Mouse (Mus musculus) cerebellum, adult 11-12 months (tissue): ENCODE data around the gene Rassf5.

Source experiments
- DNase-seq: peaks from one replicate; pipeline ENCODE4 v3.0.0; 2022

Gene Rassf5

GRCm38 (mm10) chr1:131207531-131207930, 37.5 kb downstream of the Rassf5 start:
- DNase-seq: peak; percentile 24

GRCm38 (mm10) chr1:131206342-131206741, 38.7 kb downstream of the Rassf5 start:
- DNase-seq: no peak

- no peak for DNase-seq
These were observed 40.6 kb downstream of the Rassf5 start for GRCm38 (mm10) chr1:131204461-131204860.

DNA sequence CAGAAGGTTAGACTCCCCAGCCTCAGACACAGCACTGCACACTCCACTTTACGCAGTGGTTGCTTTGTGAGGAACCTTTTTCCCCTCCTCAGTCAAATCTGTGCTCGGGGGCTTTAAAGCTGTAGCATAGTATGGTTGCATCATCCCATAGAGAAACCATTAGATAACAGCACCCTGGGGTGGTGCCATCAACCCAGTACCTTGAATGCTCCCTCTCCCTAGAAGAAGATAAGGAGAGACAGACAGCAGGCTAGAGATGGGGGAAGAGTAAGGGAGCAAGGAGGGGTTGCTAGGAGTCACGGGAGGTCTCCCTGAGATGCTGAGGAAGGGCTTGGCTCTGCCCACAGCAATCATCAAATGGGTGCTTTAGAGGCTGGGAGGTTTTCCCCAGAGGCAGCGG, 43.7 kb downstream of the Rassf5 start:
- DNase-seq: no peak

- no peak for DNase-seq
These were observed 44.5 kb downstream of the Rassf5 start for GRCm38 (mm10) chr1:131200588-131200987.

- peak; percentile 23 for DNase-seq
These were observed 45.1 kb downstream of the Rassf5 start for GRCm38 (mm10) chr1:131199976-131200375.

DNA sequence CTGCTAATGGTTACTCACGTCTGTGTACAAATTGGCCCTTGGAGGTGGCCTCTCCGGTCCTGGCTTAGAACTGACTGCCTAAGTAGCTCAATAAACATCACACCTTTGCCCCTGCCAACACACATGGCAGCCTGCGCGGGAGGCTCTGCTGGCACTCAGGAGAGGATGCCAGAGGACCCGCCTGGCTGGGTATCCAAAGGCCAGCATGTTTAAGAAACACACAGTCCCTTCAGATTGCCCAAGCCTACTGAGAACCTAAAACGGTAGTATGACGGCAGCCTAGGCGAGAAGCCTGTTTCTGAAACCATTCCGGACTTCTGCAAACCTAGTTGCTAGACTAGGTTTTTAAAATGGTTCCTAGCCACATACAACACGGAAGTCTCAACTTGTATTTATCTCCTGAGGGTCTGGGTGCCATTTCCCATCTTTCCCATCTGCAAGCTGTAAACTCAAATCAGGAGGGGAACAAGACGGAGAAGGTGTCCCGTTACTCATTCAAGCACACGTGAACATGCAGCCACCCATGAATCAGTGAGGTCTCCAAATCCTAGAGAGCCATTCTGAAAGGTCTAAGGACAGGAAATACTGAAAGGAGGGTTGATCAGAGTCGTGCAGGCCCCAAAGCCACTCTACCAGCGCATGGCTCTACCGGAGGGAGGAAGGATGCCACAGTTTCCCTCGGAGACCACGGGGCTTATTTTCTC, 45.8 kb downstream of the Rassf5 start:
- peak; percentile 65 for DNase-seq

GRCm38 (mm10) chr1:131198417-131198960, 46.6 kb downstream of the Rassf5 start:
- no peak for DNase-seq

DNA sequence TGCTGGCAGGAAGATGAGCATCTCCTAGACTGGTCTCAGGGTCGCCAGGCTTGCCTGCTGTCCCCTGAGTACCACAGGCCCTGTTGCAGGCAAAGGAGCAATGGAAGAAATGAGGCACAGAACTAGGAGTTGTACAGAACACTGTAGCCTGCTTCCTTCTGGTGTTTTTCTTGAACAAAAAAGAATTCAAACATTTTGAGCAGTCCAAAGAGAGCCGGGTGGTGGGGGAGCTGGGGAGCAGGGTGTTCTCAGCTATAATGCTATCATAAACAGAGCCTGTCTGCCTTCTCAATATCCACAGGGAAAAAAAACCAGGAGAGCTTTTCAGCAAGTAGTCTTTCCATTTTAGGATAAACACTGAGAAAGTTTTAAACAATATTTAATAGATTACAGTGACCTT, 49.0 kb downstream of the Rassf5 start:
- no peak for DNase-seq

GRCm38 (mm10) chr1:131195653-131196052, 49.4 kb downstream of the Rassf5 start:
- DNase-seq: no peak

- DNase-seq: no peak
These were observed 51.3 kb downstream of the Rassf5 start for GRCm38 (mm10) chr1:131193746-131194145.

DNA sequence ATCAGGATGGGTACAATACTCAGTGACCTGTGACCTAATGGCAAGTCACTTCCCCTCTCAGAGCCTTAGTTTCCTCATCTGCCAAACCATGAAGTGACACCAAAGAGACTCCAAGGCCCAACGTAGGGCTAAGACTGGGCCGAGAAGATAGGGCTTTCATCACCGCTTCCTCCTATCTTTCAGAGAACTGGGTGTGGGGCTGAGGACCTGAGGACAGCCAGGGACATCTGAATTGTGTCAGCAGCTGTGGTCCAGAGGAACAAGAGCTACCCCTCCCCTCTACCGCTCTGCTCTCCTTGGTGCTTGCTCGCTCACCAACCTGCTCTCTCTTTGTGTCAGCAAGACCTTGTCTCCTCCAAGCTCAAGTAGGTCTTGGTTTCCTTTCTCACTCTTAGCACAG, 56.4 kb downstream of the Rassf5 start:
- no peak for DNase-seq

DNA sequence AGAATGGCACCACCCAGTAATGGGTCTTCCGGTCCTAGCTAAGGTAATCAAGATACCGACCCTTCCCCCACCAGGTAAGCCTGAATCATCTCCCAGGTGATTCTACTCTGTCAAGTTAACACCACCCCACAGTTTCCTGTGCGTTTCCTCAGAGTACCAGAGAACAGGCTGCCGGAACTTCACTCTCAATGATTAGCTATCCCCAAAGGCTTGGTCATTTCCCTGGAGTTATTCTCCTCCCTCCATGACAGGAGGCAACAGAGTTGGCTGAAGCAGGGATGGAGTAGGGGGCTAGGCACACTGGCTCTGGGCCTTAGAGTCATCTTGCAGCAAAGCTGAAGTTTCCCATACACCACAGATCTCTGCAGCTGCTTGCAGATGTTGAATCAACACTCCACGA, 57.2 kb downstream of the Rassf5 start:
- no peak for DNase-seq

DNA sequence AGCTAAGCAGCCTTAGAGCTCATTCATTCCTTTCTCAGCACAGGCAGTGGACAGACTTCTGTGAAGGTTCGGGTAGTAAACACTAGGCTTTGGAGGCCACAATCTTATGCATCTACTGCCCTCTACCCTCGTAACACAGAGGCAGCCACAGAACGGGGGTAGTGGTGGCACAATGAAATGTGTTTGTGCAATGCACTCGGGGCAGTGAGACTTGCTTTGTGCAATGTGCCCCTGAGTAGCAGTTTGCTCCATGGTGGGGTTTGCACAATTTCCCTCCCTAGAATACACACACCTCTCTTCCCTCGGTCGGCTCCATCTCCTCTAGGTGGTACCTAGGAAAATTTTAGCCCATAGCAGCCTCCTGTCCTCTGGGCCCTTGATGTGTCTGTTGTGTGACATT, 58.1 kb downstream of the Rassf5 start:
- no peak for DNase-seq

GRCm38 (mm10) chr1:131185821-131186506, 59.1 kb downstream of the Rassf5 start:
- DNase-seq: no peak

DNA sequence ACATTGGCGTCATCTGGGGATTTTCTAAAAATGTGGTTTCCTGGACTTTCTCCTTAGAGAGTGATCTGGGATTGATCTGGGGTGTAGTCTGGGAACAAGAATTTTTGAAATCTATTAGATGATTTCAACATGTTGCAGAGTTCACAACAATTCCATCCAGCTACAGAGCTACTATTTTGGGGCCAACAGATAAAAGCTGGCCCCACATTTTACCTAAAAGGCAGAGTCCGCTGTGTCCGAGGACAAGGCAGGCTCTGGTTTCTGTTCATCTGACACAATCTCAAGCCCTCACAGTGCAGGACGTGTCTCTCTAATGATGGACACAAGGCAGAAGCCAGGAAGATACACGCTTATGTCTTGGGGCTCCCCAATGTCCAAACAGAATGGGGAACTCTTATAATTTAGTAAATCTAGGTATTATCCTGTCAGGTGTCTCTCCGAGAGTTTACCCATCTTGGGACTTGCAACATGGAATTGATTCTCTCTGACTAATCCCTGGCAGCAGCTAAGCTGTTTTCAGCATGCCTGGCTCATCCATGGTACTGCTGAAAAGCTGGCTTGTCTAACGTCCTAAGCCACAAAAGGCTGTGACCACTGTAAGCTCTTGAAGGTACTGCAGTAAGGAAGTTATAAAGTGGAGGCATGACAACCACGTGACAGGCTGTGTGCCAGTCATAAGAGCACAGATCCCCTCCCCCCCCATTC, 60.0 kb downstream of the Rassf5 start:
- DNase-seq: no peak

DNA sequence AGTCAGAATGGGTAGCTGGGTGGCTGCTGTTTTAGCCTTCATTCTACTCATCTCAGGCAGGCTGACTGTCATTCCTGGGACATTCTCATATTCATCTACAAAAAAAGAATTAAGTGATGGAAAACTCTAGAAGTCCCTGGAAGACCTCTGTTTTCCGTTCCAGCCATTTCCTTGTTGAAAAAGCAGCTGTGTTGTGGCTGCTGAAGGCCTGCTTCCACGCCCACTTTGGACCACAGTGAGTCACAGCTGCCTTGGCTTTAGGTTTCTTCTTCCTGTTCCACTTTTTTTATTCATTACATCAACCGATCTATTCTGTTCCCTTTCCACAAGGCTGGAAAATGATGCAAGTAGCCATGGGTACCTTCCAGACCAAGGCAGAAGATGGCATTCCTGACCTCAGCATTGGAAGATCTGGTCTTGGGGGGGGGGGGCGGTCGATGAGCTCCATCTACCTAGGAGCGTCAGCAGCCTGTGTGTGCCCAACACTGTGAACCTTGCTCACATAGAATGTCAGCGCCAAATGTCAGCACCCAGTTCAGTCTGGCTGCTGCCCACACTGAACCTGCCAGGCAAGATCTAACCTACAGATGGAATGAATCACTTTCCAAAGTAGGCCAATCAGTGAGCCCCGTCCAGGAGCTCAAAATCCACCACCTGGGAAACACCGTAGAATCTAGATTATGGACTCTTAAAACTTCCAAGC, 60.7 kb downstream of the Rassf5 start:
- no peak for DNase-seq

GRCm38 (mm10) chr1:131183201-131183600, 61.9 kb downstream of the Rassf5 start:
- no peak for DNase-seq

GRCm38 (mm10) chr1:131181642-131182527, 63.2 kb downstream of the Rassf5 start:
- DNase-seq: peak; percentile 57

- DNase-seq: no peak
These were observed 64.7 kb downstream of the Rassf5 start for GRCm38 (mm10) chr1:131180386-131180785.

DNA sequence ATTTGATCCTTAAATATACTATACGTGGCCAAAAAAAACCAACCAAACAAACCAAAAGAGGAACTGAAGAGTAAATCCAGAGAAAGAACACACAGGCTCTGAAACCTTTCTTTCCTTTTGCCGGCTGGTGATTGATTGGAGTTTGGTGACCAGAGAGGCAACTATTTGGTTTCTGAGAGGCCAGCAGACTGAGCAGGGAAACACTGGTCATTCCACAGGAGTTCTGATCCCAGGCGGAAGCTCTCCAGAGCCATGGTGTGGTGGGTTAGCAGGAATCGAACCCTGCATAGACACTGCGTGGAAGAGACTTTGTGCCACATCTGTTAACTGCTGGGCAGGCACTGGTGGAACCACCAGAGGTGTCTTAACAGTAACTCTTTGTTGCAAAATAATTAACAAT, 67.0 kb downstream of the Rassf5 start:
- no peak for DNase-seq

DNA sequence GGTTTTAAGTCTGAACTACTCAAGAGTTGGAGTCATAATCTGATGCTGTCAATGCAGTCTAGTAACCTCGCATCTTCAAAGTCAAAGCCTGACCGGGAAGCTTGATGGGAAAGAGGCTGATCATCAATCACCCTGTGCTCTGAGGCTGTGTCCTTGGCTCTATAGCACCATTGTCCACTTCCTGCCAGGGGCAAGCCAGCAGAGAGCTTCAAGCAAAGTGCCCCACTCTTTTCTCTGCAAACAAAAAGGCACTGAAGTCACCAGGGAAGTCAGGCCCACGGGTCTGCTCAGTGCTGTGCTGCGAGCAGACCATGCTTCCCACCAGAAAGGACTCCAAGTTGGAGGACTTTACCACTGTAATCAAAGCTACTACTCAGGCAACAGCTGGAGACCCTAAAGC, 67.8 kb downstream of the Rassf5 start:
- DNase-seq: no peak
